Mouse (Mus musculus) liver, adult (tissue): Measurements from ENCODE around the gene Clpx.

ENCODE experiments used
- GATA4 ChIP-seq: IDR thresholded peaks from 2 replicates; pipeline ENCODE4 v1.6.1; 2014; ENCODE audit warnings: mild to moderate bottlenecking, low read length; ENCODE audit not compliant: insufficient replicate concordance

Gene Clpx

GRCm38 (mm10) chr9:65360641-65361448 lies 66.8 kb downstream of the Clpx start, which contains the start of gene Ubap1l:
Gene Ubap1l, plus strand, starts transcription at chr9:65361041.
- no peak for TF ChIP-seq GATA4

GRCm38 (mm10) chr9:65363684-65364083 lies 69.6 kb downstream of the Clpx start:
- TF ChIP-seq GATA4, result no peak

- no peak for TF ChIP-seq GATA4
Measured at GRCm38 (mm10) chr9:65365721-65366120, 71.7 kb downstream of the Clpx start.

DNA sequence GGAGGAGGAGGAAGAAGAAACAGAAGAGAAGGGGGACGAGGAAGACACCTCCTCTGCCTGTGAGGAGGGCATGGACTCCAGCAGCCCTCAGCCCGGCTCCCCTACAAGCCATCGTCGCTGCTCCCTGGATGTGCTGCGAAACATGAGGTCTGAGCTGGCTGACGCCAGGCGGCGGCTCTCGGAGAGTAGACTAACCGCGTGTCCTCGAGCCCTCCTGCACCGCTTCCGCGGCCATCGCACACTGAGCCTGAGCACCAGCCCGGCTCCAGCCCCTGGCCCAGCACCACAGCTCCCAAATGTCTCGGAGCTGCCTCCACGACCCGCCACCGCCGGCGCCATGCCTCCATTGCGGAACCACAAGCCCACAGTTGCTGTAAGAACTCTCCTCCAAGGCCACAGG lies 77.7 kb downstream of the Clpx start:
- TF ChIP-seq GATA4, result no peak

DNA sequence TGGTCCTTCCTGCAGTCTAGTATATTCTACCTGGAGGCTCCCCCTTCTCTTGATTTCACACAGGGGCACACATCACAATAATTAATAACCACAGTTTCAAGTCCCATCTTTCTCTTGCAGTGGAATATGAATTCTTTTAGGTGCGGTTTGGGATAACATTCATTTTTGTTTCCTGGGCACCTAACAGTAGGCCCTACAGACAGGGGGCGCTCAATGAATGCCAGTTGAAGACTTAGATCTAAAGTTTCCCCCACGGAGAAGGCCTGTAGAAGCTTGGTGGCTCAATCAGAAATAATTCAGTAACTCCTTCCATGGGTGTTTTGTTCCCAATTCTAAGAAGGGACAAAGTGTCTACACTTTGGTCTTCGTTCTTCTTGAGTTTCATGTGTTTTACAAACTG lies 78.4 kb downstream of the Clpx start:
- no peak for TF ChIP-seq GATA4

- TF ChIP-seq GATA4, result no peak
Measured at GRCm38 (mm10) chr9:65374468-65375162, 80.6 kb downstream of the Clpx start.

DNA sequence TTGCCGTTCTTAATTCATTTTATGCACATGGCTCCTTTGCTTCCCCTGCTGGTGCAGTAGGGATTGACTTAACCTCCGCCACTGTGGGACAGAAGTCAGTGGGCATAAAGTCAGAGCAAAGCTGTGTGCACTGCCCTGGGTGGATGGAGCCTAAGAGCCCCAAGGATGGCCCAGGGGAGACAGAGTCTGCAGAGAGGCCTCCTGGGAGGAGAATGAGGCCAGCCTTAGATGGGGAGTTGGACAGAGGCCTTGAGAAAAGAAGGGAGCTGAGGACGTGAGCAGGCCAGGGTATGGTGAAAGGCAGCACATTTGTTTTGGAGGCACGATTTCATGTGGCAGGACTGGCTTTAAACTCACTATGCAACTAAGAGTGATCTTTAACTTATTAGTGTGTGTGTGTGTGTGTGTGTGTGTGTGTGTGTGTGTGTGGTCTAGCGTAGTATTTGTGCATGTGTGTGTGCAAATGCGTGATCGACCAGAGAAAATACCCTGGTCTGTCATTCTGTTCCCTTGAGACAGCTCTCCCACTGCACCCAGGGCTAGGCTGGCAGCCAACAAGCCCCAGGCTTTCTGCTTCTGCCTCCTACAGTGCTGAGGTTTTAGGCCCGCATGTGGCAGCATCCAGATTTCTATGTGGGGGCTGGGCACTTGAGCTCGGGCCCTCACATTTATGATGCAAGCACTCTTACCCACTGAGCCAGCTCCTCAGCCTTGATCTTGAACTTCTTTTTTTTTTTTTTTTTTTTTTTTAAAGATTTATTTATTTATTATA lies 81.3 kb downstream of the Clpx start:
- no peak for TF ChIP-seq GATA4
